Mouse (Mus musculus) layer of hippocampus, postnatal 10 days (tissue): ENCODE results near the gene Rnf26. TPM values are rescaled to one million over a fixed set of nuclear protein-coding genes. Genes with fewer than 3 reads are reported as not detected.
A peak's percentile ranks its signal among the peaks of the same experiment; 100 is the strongest.

Experiments
- DNase-seq, 2 experiments: peaks; one replicate each; pipeline ENCODE4 v3.0.0; 2021; ENCODE audit warnings: low spot score in 2 of 2
- total RNA-seq, 2 experiments: library from RNA; stranded (reverse); gene quantifications; 2 replicates each; pipeline ENCODE4 v1.2.3; 2021

Gene Rnf26
- total RNA-seq, 2 experiments from 2014 or later = 30.5 to 30.6 TPM

- peak; percentile 86 to 91 for DNase-seq
Observed at GRCm38 (mm10) chr9:44093612-44094503, 19.5 kb downstream of the Rnf26 start.

GRCm38 (mm10) chr9:44088877-44089608 lies 24.3 kb downstream of the Rnf26 start:
- no peak for DNase-seq

- no peak for DNase-seq
Observed at GRCm38 (mm10) chr9:44087761-44088455, 25.4 kb downstream of the Rnf26 start.

- DNase-seq = no peak
Observed at GRCm38 (mm10) chr9:44086960-44087359, 26.4 kb downstream of the Rnf26 start.

GRCm38 (mm10) chr9:44085741-44086665 lies 27.3 kb downstream of the Rnf26 start:
- DNase-seq = peak; percentile 60 to 72

- no peak for DNase-seq
Observed at GRCm38 (mm10) chr9:44085276-44085675, 28.0 kb downstream of the Rnf26 start.

GRCm38 (mm10) chr9:44084659-44085229 lies 28.6 kb downstream of the Rnf26 start:
- peak; percentile 80 to 89 for DNase-seq

- DNase-seq = no peak
Observed at GRCm38 (mm10) chr9:44084236-44084635, 29.1 kb downstream of the Rnf26 start.

- DNase-seq = no peak
Observed at GRCm38 (mm10) chr9:44083392-44084121, 29.8 kb downstream of the Rnf26 start.

- DNase-seq = no peak
Observed at GRCm38 (mm10) chr9:44082266-44082665, 31.1 kb downstream of the Rnf26 start.

DNA sequence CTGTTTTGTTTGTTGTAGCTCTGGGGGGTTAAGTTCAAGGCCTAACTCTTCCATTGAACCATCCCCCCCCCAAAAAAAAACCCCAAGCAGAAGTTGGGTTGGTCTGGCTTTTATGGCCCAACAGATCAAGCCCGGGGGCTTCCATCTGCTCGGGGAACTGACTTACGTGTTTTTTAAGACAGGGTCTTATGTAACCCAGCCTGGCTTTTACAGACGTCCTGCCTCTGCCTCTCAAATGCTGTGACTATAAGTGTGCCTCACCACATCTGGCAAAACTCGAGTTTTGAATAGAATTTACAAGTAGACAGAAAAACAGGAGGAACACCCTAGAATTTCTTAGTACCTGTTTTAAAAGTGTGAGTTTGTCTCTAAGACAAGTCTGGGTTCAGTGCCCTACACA lies 31.7 kb downstream of the Rnf26 start:
- no peak for DNase-seq

- no peak for DNase-seq
Observed at GRCm38 (mm10) chr9:44080953-44081352, 32.4 kb downstream of the Rnf26 start.

- no peak for DNase-seq
Observed at GRCm38 (mm10) chr9:44079997-44080780, 33.1 kb downstream of the Rnf26 start.

DNA sequence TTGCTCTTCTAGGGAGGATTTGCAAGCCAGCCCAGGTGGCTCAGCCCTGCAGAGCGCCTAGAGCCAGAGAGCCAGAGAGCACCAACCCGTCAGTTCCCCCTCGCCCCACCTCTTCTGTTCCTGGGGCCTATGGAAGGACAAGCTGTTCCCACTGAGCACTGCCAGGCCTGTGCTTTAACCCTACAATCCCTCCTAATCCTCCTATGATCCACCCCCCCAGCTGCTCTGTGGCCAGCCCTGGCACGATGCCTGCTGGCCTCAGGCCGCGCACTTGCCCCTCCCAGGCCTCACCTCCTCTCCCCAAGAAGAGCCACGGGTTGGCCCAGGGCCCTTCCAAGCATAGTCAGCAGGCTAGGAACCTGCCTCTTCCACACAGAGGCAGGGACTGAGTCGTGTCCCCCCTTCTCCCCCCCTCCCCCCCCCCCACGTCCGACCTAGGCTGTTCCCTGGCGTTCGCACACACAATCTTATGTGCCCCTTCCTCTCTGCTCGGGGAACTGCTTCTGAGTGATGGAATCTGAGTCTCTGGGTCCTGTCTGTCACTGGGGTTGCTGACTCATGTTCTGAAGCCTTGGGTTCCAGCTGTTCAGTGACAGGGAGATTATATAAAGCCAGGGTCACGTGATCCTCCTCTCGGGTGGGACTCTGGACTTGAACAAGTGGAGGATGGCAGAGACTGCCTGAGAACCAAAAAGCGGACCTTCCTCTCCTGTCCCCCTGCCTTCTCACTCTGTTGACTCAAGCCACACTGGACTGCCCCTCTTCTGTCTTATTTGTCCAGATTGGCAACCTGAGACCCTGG lies 34.2 kb downstream of the Rnf26 start:
- peak; percentile 64 to 70 for DNase-seq

GRCm38 (mm10) chr9:44078136-44078797 lies 35.0 kb downstream of the Rnf26 start:
- no peak for DNase-seq

DNA sequence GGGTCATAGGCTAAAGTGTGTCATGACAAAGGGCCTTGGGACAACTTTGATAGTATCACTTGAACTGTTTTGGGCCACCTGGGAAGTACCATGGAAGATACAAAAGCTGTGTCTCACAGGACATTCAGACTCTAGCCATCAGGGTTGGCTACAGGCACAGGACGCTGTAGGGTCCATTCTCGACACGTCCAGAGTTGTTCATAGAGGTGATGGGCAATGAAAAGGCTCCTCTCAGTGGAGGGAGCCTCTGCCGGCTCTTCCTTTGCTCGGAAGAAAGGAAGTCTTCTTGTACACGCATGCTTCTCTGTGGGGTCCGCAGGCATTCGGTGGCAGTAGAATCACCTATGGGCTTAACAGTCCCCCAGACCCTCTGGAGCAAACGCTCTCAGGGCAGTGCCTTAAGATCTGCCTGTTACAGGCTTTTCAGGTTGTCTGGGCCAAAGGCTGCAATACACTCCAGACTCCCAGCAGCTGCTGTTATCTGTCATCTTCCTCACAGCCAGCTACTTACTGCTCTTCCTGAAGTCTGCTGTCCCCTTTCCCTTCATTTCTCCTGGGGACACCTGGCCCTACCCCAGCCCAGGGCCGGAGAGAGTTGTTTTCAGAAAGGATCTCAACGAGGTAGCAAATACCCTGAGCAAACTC lies 35.9 kb downstream of the Rnf26 start:
- DNase-seq = no peak

GRCm38 (mm10) chr9:44076764-44077120 lies 36.6 kb downstream of the Rnf26 start:
- peak; percentile 66 to 72 for DNase-seq
